ENCODE assay signal across 17 mouse cellular contexts in genomic region chr14:118866014-118866811, GRCm38 (mm10).
"Had no signal": no experiment of that assay in that cellular context is flagged by ENCODE, and none has a peak within 500 bp of the region (broad histone marks: within the 10 kb centered on the region; RNA-seq: fewer than 3 reads in every experiment).

No protein-coding gene starts in this region.

- H3K4me3 ChIP-seq: layer of hippocampus, adult 2 months; limb, embryonic 13.5 days; megakaryocyte, embryonic 14.5 days; midbrain, embryonic 12.5 days had no signal

- DNase-seq: kidney, adult 9 months; kidney, postnatal 36 days; left cerebral cortex, postnatal 4 days; lung, adult 2 months; lung, postnatal 10 days; lung, postnatal 4 days; right cerebral cortex, postnatal 14 days; thymus, adult 18-20 months; thymus, postnatal 25 days had no signal

- H3K4me2 ChIP-seq: limb, embryonic 13.5 days; midbrain, embryonic 12.5 days had no signal

- H3K36me3 ChIP-seq: limb, embryonic 13.5 days; midbrain, embryonic 12.5 days had no signal

- ATAC-seq: hindbrain, embryonic 16.5 days; midbrain, embryonic 16.5 days had no signal

- H3K9me3 ChIP-seq: limb, embryonic 13.5 days; megakaryocyte, embryonic 14.5 days; midbrain, embryonic 12.5 days had no signal

- H3K9ac ChIP-seq: limb, embryonic 13.5 days; midbrain, embryonic 12.5 days had no signal

- H3K27me3 ChIP-seq: limb, embryonic 13.5 days; midbrain, embryonic 12.5 days had no signal

- H3K27ac ChIP-seq: kidney, postnatal 0 days; layer of hippocampus, adult 2 months; limb, embryonic 13.5 days; midbrain, embryonic 12.5 days; stomach, postnatal 0 days had no signal
